Mouse (Mus musculus): ENCODE results near the gene Mef2d.
"Not testable (repeated sequence)": the region's sequence is repeated elsewhere in the genome, so short reads cannot be mapped to it uniquely, and the experiment has no call there.

Gene Mef2d

GRCm38 (mm10) chr3:88150999-88151364, 8.8 kb downstream of the Mef2d start:
- DNase-seq = no peak

- DNase-seq = no peak
These were observed 9.9 kb downstream of the Mef2d start for GRCm38 (mm10) chr3:88152056-88152455.

GRCm38 (mm10) chr3:88153290-88154011, 11.3 kb downstream of the Mef2d start:
- no peak for DNase-seq

GRCm38 (mm10) chr3:88154236-88154635, 12.1 kb downstream of the Mef2d start:
- DNase-seq = no peak

- no peak for DNase-seq
These were observed 14.6 kb downstream of the Mef2d start for GRCm38 (mm10) chr3:88156817-88157216.

- peak; percentile 64 for DNase-seq
These were observed 15.8 kb downstream of the Mef2d start for GRCm38 (mm10) chr3:88157771-88158597.

- DNase-seq = no peak
These were observed 16.8 kb downstream of the Mef2d start for GRCm38 (mm10) chr3:88158991-88159390.

GRCm38 (mm10) chr3:88160856-88161255, 18.7 kb downstream of the Mef2d start:
- no peak for DNase-seq

- no peak for DNase-seq
These were observed 20.1 kb downstream of the Mef2d start for GRCm38 (mm10) chr3:88162259-88162658.

GRCm38 (mm10) chr3:88162811-88163210, 20.6 kb downstream of the Mef2d start:
- DNase-seq = no peak

GRCm38 (mm10) chr3:88163847-88164246, 21.7 kb downstream of the Mef2d start:
- DNase-seq = no peak

GRCm38 (mm10) chr3:88164263-88164662, 22.1 kb downstream of the Mef2d start:
- no peak for DNase-seq

- DNase-seq = no peak
These were observed 23.9 kb downstream of the Mef2d start for GRCm38 (mm10) chr3:88166056-88166455.

GRCm38 (mm10) chr3:88170361-88170760, 28.2 kb downstream of the Mef2d start:
- DNase-seq = no peak

- no peak for DNase-seq
These were observed 30.3 kb downstream of the Mef2d start for GRCm38 (mm10) chr3:88172440-88172839.

GRCm38 (mm10) chr3:88173375-88173774, 31.2 kb downstream of the Mef2d start:
- peak; percentile 71 for DNase-seq

GRCm38 (mm10) chr3:88174894-88175293, 32.7 kb downstream of the Mef2d start:
- no peak for DNase-seq

- DNase-seq = no peak
These were observed 34.9 kb downstream of the Mef2d start for GRCm38 (mm10) chr3:88177106-88177505.

- DNase-seq = peak; percentile 99
These were observed 35.6 kb downstream of the Mef2d start for GRCm38 (mm10) chr3:88177562-88178345.

GRCm38 (mm10) chr3:88178346-88178733, 36.2 kb downstream of the Mef2d start:
- not testable (repeated sequence) for DNase-seq

GRCm38 (mm10) chr3:88178986-88179385, 36.8 kb downstream of the Mef2d start:
- DNase-seq = no peak

- DNase-seq = no peak
These were observed 39.2 kb downstream of the Mef2d start for GRCm38 (mm10) chr3:88181374-88181773.

GRCm38 (mm10) chr3:88186424-88186823, 44.3 kb downstream of the Mef2d start:
- no peak for DNase-seq
